Mouse (Mus musculus): Measurements from ENCODE around the gene Sco1.

GRCm38 (mm10) chr11:67008528-67008927 is 43.9 kb upstream of the Sco1 start:
- TF ChIP-seq POLR2A (IDR thresholded peaks at IDR 0.05; ENCODE audit: borderline replicate concordance, extremely low read depth, low read depth, low read length), result no peak
- no peak for TF ChIP-seq CTCF (IDR thresholded peaks at IDR 0.05; ENCODE audit: insufficient read depth, low read length)
